8 mouse cellular contexts compared by ENCODE assay signal in the genomic region with DNA sequence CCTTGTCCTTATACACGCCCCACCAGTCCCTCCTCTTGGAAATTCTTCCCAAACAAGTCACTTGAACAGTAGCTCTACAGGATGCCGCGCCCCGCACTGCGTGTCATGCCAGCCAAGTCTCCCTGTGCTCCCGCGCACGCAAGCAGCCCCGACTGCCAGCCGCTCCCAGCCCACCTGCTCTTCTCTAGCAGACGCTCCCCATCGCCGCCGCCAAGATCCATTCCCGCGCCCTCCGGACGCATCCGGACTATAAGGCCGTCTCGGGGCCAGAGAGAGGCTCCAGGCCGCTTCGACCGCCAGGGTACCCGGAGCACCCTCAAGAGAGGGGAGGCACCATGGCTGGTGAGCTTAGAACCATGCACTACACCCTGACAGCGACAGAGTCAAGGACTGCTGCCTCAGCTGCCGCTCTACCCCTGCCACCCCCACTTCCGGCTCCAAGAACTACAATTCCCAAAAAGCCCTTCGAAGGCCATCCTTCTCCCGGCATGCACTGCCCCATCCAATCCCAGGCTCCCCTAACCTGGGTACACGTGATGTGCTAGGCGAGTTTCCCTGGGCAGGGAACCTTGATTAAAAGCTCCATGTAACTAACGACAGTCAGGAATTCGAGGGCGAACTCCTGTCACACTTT. TPM values are rescaled to one million over a fixed set of nuclear protein-coding genes. Genes with fewer than 3 reads are reported as not detected.
DNase-seq lines count a peak whose midpoint lies in the region; ATAC-seq and TF ChIP-seq lines count a peak whose summit lies in the region.

No protein-coding gene starts in this region.

- peak; percentile 95 for DNase-seq in ZHBTc4 (ENCODE audit: low read depth, low spot score)
- peak; percentile 92 for DNase-seq in gastrocnemius, adult 2 months
- DNase-seq in hindbrain, postnatal 0 days (ENCODE audit: low spot score) = peak; percentile 95
- peak; percentile 88 to 90 for DNase-seq in left cerebral cortex, adult 2 months (ENCODE audit: extremely low spot score in 1 of 2, low spot score in 2 of 2)
- DNase-seq in right cerebral cortex, adult 2 months (ENCODE audit: low spot score in 2 of 2) = peak; percentile 94
- DNase-seq in urinary bladder, postnatal 14 days (ENCODE audit: low spot score) = peak; percentile 89

- WGBS in hindbrain, postnatal 0 days = under 1% methylated on average over 35 of the region's 35 CpGs

- no peak for TF ChIP-seq CTCF in gastrocnemius, adult 2 months (IDR thresholded peaks at IDR 0.05)
- peak; percentile 47 for TF ChIP-seq CTCF in hindbrain, postnatal 0 days (IDR thresholded peaks at IDR 0.05; ENCODE audit: low read depth)
- TF ChIP-seq CTCF in left cerebral cortex, adult 2 months (IDR thresholded peaks at IDR 0.05) = peak; percentile 6; the same call in 1 of the 2 replicates

- peak overlapping the region; percentile 64 for H3K4me2 ChIP-seq in hindbrain, postnatal 0 days (ENCODE audit: low read depth, low read length)

- H3K9ac ChIP-seq in hindbrain, postnatal 0 days (replicated peaks; ENCODE audit: low read length) = peak overlapping the region; percentile 66

- peaks cover 14% of the 10 kb centered on the region for H3K4me1 ChIP-seq in hindbrain, postnatal 0 days (ENCODE audit: insufficient read depth, low read length)

- H3K9me3 ChIP-seq in hindbrain, postnatal 0 days (ENCODE audit: low read length) = no peaks in the 10 kb centered on the region

- H3K27ac ChIP-seq in gastrocnemius, adult 2 months = peak overlapping the region; percentile 98
- peak overlapping the region; percentile 81 for H3K27ac ChIP-seq in hindbrain, postnatal 0 days
- peak overlapping the region; percentile 87 for H3K27ac ChIP-seq in left cerebral cortex, adult 2 months

- peak; percentile 99 for ATAC-seq in common myeloid progenitor, adult 5-6 weeks (replicated peaks; ENCODE audit: low read depth, poor library complexity, severe bottlenecking)
- ATAC-seq in hindbrain, postnatal 0 days = peak; percentile 99
- ATAC-seq in megakaryocyte, adult 5-6 weeks (ENCODE audit: poor library complexity, severe bottlenecking) = peak; percentile 98

- intact Hi-C loops in gastrocnemius, adult 2 months (cut with DNase I) = loop anchor here (1.0 to 5.0 kb wide), 2 partner anchors 9 to 51 kb away; a partner anchor contains a TSS
- intact Hi-C loops in left cerebral cortex, adult 2 months (cut with DNase I) = no loop called here

- H3K27me3 ChIP-seq in hindbrain, postnatal 0 days (ENCODE audit: insufficient read depth, low read length) = no peaks in the 10 kb centered on the region

- no peaks in the 10 kb centered on the region for H3K36me3 ChIP-seq in hindbrain, postnatal 0 days (ENCODE audit: insufficient read depth, low read length)

- H3K4me3 ChIP-seq in gastrocnemius, adult 2 months = peak overlapping the region; percentile 77
- peak overlapping the region; percentile 60 for H3K4me3 ChIP-seq in hindbrain, postnatal 0 days (ENCODE audit: low read length)
- H3K4me3 ChIP-seq in left cerebral cortex, adult 2 months = peak overlapping the region; percentile 97

RNA-seq across cellular contexts. Expression of a gene that starts 9.3 kb away (rescaled TPM):
- 42.8 and 63.5 TPM in 2 replicates for total RNA-seq in common myeloid progenitor, adult 5-6 weeks (2017)
- 10 to 100 TPM; 95.0 to 95.1 TPM for total RNA-seq in gastrocnemius, adult 2 months (2021)
- 51.0 and 78.1 TPM in 2 replicates for total RNA-seq in hindbrain, postnatal 0 days (2014; rRNA removed)
- 120 and 127 TPM in 2 replicates for polyA plus RNA-seq in hindbrain, postnatal 0 days (2015; fragmentation: Nextera tagmentation; extraction: Ambion mirVana)
- total RNA-seq in left cerebral cortex, adult 2 months (2021) = 100 to 1,000 TPM; 112 to 119 TPM
- 23.1 and 26.1 TPM in 2 replicates for total RNA-seq in megakaryocyte, adult 5-6 weeks (2015)
- 24.1 and 35.0 TPM in 2 replicates for total RNA-seq in megakaryocyte, adult 5-6 weeks (2017)

RNA-seq across cellular contexts. Expression of a gene that starts 9.5 kb away (rescaled TPM):
- 11.0 and 12.7 TPM in 2 replicates for total RNA-seq in common myeloid progenitor, adult 5-6 weeks (2017)
- 10 to 100 TPM; 24.0 to 28.5 TPM for total RNA-seq in gastrocnemius, adult 2 months (2021)
- total RNA-seq in hindbrain, postnatal 0 days (2014; rRNA removed) = 74.2 and 89.7 TPM in 2 replicates
- polyA plus RNA-seq in hindbrain, postnatal 0 days (2015; fragmentation: Nextera tagmentation; extraction: Ambion mirVana) = 21.6 and 21.7 TPM in 2 replicates
- 10 to 100 TPM; 69.8 to 73.7 TPM for total RNA-seq in left cerebral cortex, adult 2 months (2021)
- total RNA-seq in megakaryocyte, adult 5-6 weeks (2015) = 12.4 and 18.8 TPM in 2 replicates
- 22.8 and 22.9 TPM in 2 replicates for total RNA-seq in megakaryocyte, adult 5-6 weeks (2017)

RNA-seq across cellular contexts. Expression of a gene that starts 45.9 kb away (rescaled TPM):
- total RNA-seq in common myeloid progenitor, adult 5-6 weeks (2017) = 14.2 and 20.0 TPM in 2 replicates
- 10 to 100 TPM; 14.1 to 16.0 TPM for total RNA-seq in gastrocnemius, adult 2 months (2021)
- total RNA-seq in hindbrain, postnatal 0 days (2014; rRNA removed) = 28.0 and 44.3 TPM in 2 replicates
- 26.7 and 27.4 TPM in 2 replicates for polyA plus RNA-seq in hindbrain, postnatal 0 days (2015; fragmentation: Nextera tagmentation; extraction: Ambion mirVana)
- 10 to 100 TPM; 37.7 to 39.3 TPM for total RNA-seq in left cerebral cortex, adult 2 months (2021)
- 24.5 and 34.7 TPM in 2 replicates for total RNA-seq in megakaryocyte, adult 5-6 weeks (2015)
- total RNA-seq in megakaryocyte, adult 5-6 weeks (2017) = 23.9 and 35.6 TPM in 2 replicates

RNA-seq across cellular contexts. Expression of a gene that starts 57.8 kb away (rescaled TPM):
- total RNA-seq in common myeloid progenitor, adult 5-6 weeks (2017) = not detected in 2 replicates
- not detected for total RNA-seq in gastrocnemius, adult 2 months (2021)
- total RNA-seq in hindbrain, postnatal 0 days (2014; rRNA removed) = not detected in 2 replicates
- polyA plus RNA-seq in hindbrain, postnatal 0 days (2015; fragmentation: Nextera tagmentation; extraction: Ambion mirVana) = not detected in 2 replicates
- not detected for total RNA-seq in left cerebral cortex, adult 2 months (2021)
- not detected in 2 replicates for total RNA-seq in megakaryocyte, adult 5-6 weeks (2015)
- not detected in 2 replicates for total RNA-seq in megakaryocyte, adult 5-6 weeks (2017)

Comparison
In these comparisons a context has a peak if more than half of its experiments do, and no peak if none do; other contexts are left out.
1. Peak in every context shown above with its lines: DNase-seq, ATAC-seq, H3K4me3 ChIP-seq and H3K27ac ChIP-seq.